Mouse (Mus musculus): ENCODE measurements around the gene Sema7a. TPM values are rescaled to one million over a fixed set of nuclear protein-coding genes. Genes with fewer than 3 reads are reported as not detected.

Gene Sema7a
- polyA plus RNA-seq, 1 experiment from 2014 or later: 1.7 TPM

Other genes starting within 250 kb of the Sema7a start
- gene Edc3, start 231.6 kb upstream of the Sema7a start, polyA plus RNA-seq (2016; fragmentation: Nextera tagmentation; extraction: Ambion mirVana): 39.4 and 40.3 TPM in 2 replicates
- 81.8 and 82.5 TPM in 2 replicates for gene Clk3, start 174.3 kb upstream of the Sema7a start, polyA plus RNA-seq (2016; fragmentation: Nextera tagmentation; extraction: Ambion mirVana)
- gene Arid3b, start 103.3 kb upstream of the Sema7a start, polyA plus RNA-seq (2016; fragmentation: Nextera tagmentation; extraction: Ambion mirVana): 19.0 and 22.9 TPM in 2 replicates
- gene Ubl7, start 29.1 kb upstream of the Sema7a start, polyA plus RNA-seq (2016; fragmentation: Nextera tagmentation; extraction: Ambion mirVana): 143 and 144 TPM in 2 replicates
- gene Cyp11a1, start 66.3 kb downstream of the Sema7a start, polyA plus RNA-seq (2016; fragmentation: Nextera tagmentation; extraction: Ambion mirVana): 0.17 and 0.38 TPM in 2 replicates
- 14.8 and 17.6 TPM in 2 replicates for gene Stra6, start 123.7 kb downstream of the Sema7a start, polyA plus RNA-seq (2016; fragmentation: Nextera tagmentation; extraction: Ambion mirVana)
- 1.0 and 1.5 TPM in 2 replicates for gene Ccdc33, start 178.7 kb downstream of the Sema7a start, polyA plus RNA-seq (2016; fragmentation: Nextera tagmentation; extraction: Ambion mirVana)

Measured in hindbrain, embryonic 12.5 days (tissue).